Mouse (Mus musculus) limb, embryonic 10.5 days (tissue): ENCODE measurements around the gene Sertad3. TPM values are rescaled to one million over a fixed set of nuclear protein-coding genes. Genes with fewer than 3 reads are reported as not detected.
A peak's percentile ranks its signal among the peaks of the same experiment; 100 is the strongest.

Source experiments
- DNase-seq: peaks from one replicate; pipeline ENCODE4 v3.0.0-alpha.2; 2017; ENCODE audit warnings: low spot score
- H3K27ac ChIP-seq: fragments of 300-500 bp; sonication (generic); 2 replicates; pipeline ENCODE4 v1.5.1; 2016; ENCODE audit warnings: mild to moderate bottlenecking
- H3K27me3 ChIP-seq: fragments of 300-500 bp; sonication (generic); 2 replicates; pipeline ENCODE4 v1.6.1; 2016; ENCODE audit warnings: low read depth, mild to moderate bottlenecking; ENCODE audit not compliant: poor library complexity, severe bottlenecking
- H3K36me3 ChIP-seq: fragments of 300-500 bp; sonication (generic); 2 replicates; pipeline ENCODE4 v1.6.1; 2016; ENCODE audit warnings: mild to moderate bottlenecking, moderate library complexity
- H3K4me1 ChIP-seq: fragments of 300-500 bp; sonication (generic); 2 replicates; pipeline ENCODE4 v1.6.1; 2016
- H3K4me3 ChIP-seq: fragments of 300-500 bp; sonication (generic); 2 replicates; pipeline ENCODE4 v1.5.1; 2016; ENCODE audit warnings: mild to moderate bottlenecking, moderate library complexity
- H3K9me3 ChIP-seq: fragments of 300-500 bp; sonication (generic); replicated peaks from 2 replicates; pipeline ENCODE4 v1.6.1; 2016; ENCODE audit warnings: mild to moderate bottlenecking
- WGBS: fragments of 180-500 bp; shearing (Covaris S2); methylation state at CpG from one replicate; pipeline ENCODE4 v1.1.7; 2016; 5-methylcytosine and 5-hydroxymethylcytosine counted together
- polyA plus RNA-seq: library from polyadenylated mRNA; unstranded; fragments of >200 nt; fragmentation: Nextera tagmentation; extraction: Ambion mirVana; gene quantifications from 2 replicates; pipeline ENCODE4 v1.2.1, GENCODE M21; 2016

Sertad3 gene
- polyA plus RNA-seq, result 20.1 and 29.7 TPM in 2 replicates

GRCm38 (mm10) chr7:27473156-27473834, at the start of gene Sertad3:
Sertad3 (plus strand) TSS chr7:27473768.
- Histone ChIP-seq H3K27ac (peak within 1 kb of the TSS; percentile 91), H3K4me1 (peaks cover 18% of the 10 kb centered on the region), H3K27me3 (no peaks in the 10 kb centered on the region), H3K9me3 (no peaks in the 10 kb centered on the region), H3K36me3 (peaks cover 25% of the 10 kb centered on the region), H3K4me3 (peak within 1 kb of the TSS; percentile 82)
- under 1% methylated on average over 36 of the region's 36 CpGs for WGBS
- peak; percentile 98 for DNase-seq

DNA sequence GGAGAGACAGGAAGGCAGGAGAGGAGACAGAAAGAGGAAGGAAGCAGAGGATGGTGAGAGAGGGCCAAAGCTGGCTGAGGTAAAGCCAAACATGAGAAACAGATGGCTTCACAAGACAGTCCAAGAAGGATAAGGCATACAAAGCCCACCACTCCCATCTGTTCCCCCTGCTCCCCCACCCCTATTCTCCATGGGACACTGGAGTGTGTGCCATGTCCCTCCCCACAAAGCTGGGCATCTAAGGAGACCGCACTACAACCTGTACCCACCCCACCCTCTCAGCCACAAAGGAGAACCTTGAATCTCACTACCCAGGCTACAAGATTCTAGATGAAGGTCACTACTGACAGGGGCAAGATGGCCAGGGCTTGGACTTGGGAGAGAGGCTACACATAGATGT, 46.2 kb upstream of the Sertad3 start:
- no peak for DNase-seq
- no peaks in the 10 kb centered on the region for H3K36me3 ChIP-seq
- peaks cover 7% of the 10 kb centered on the region; the same call in 1 of the 2 replicates for H3K27me3 ChIP-seq
- no peaks in the 10 kb centered on the region for H3K9me3 ChIP-seq
- no peak overlapping the region for H3K4me3 ChIP-seq
- no peak overlapping the region for H3K27ac ChIP-seq
- H3K4me1 ChIP-seq, result no peaks in the 10 kb centered on the region
- WGBS, result 88% methylated on average over 1 of the region's 1 CpGs

DNA sequence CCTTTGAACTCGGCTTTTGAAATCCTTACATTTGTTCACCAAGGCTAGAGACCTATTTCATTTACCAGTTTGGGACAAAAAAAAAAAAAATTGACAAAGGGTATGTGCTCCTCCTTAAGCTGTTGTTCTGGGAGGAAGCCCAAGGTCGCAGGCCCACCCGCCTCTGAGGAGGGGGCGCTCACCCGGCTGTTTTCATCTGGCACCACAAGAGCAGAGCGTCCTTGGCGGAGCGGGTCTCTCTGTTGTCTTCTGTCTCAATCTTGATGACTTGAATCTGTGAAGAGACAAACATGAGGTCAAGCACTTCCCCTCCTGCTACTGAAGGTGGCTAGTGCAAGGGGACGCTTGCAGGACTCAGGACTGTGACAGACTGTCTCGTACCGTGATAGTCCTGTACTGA, 45.6 kb upstream of the Sertad3 start:
- DNase-seq, result no peak
- Histone ChIP-seq H3K4me3 (no peak overlapping the region), H3K9me3 (no peaks in the 10 kb centered on the region), H3K36me3 (no peaks in the 10 kb centered on the region), H3K4me1 (no peaks in the 10 kb centered on the region), H3K27ac (no peak overlapping the region), H3K27me3 (peaks cover 13% of the 10 kb centered on the region)
- WGBS, result 87% methylated on average over 11 of the region's 11 CpGs

GRCm38 (mm10) chr7:27429135-27429534, 44.4 kb upstream of the Sertad3 start:
- no peaks in the 10 kb centered on the region for H3K9me3 ChIP-seq
- no peak overlapping the region for H3K4me3 ChIP-seq
- 63% methylated on average over 2 of the region's 2 CpGs for WGBS
- no peak for DNase-seq
- H3K36me3 ChIP-seq, result no peaks in the 10 kb centered on the region
- peaks cover 4% of the 10 kb centered on the region for H3K4me1 ChIP-seq
- H3K27ac ChIP-seq, result no peak overlapping the region
- H3K27me3 ChIP-seq, result peaks cover 25% of the 10 kb centered on the region

DNA sequence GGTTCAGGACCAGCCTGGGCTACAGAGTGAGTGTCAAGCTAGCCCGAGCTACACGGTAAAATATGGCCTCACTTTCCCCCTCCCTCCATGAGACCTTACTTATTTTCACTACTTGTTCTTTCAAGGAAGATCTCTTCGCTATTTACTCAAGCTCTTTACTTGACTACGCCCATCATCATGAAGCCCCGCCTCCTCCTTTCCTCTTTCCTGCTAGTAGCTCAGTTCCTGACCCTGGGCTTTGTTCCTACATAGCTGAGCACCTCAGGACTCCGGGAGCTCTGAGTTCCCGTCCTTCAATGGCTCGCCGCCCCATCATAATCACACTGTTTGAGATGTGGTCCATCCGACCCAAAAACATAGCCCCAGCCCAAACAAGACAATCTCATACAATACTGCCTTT, 40.2 kb upstream of the Sertad3 start:
- Histone ChIP-seq H3K36me3 (no peaks in the 10 kb centered on the region), H3K4me1 (peaks cover 4% of the 10 kb centered on the region), H3K9me3 (no peaks in the 10 kb centered on the region), H3K4me3 (no peak overlapping the region), H3K27ac (no peak overlapping the region), H3K27me3 (peaks cover 37% of the 10 kb centered on the region)
- DNase-seq, result no peak
- 25% methylated on average over 10 of the region's 10 CpGs for WGBS

DNA sequence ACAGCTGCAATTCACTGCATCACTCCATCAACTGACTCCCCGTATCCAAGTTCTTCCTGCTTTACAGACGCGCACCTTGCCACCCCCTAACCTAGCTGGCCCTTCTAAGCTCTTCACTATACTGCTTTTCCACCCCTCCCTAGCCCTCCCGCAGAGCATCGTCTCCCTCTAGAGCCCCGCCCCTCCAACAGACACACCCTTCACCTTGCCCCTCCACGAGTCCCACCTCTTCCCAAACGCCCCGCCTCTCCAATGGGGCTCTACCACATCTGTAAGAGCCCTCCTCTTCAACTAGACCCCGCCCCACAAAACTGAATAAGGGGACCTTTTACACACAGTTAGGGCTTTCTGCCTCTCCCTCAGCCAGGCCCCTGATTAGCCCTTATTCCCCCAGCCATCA, 39.8 kb upstream of the Sertad3 start:
- Histone ChIP-seq H3K27ac (no peak overlapping the region), H3K4me1 (peaks cover 4% of the 10 kb centered on the region), H3K36me3 (no peaks in the 10 kb centered on the region), H3K27me3 (peaks cover 37% of the 10 kb centered on the region), H3K4me3 (0 out of 2 replicates have a peak overlapping the region, but pooled peaks have one; percentile 8), H3K9me3 (no peaks in the 10 kb centered on the region)
- 11% methylated on average over 10 of the region's 10 CpGs for WGBS
- no peak for DNase-seq

DNA sequence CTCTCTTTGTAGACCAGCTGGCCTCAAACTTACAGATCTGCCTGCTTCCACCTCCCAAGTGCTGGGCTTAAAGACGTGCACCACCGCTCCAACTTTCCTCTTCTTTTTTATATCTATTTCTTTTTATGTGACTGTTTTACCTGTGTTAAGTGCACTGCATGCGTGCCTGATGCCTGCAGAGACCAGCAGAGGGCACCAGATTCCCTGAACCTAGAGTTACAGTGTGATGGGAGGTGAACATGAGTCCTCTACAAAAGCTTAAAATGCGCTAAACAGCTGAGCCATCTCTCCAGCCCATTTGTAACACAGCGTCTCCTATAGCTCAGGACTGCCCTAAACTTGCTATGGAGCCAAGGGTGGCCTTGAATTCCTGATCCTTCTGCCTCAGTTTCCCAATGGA, 36.0 kb upstream of the Sertad3 start:
- Histone ChIP-seq H3K9me3 (0 out of 2 replicates have a peak, but pooled peaks cover 3% of the 10 kb centered on the region), H3K27me3 (peaks cover 29% of the 10 kb centered on the region), H3K27ac (no peak overlapping the region), H3K4me1 (peaks cover 4% of the 10 kb centered on the region), H3K36me3 (no peaks in the 10 kb centered on the region), H3K4me3 (no peak overlapping the region)
- 59% methylated on average over 5 of the region's 5 CpGs for WGBS
- DNase-seq, result peak; percentile 46

DNA sequence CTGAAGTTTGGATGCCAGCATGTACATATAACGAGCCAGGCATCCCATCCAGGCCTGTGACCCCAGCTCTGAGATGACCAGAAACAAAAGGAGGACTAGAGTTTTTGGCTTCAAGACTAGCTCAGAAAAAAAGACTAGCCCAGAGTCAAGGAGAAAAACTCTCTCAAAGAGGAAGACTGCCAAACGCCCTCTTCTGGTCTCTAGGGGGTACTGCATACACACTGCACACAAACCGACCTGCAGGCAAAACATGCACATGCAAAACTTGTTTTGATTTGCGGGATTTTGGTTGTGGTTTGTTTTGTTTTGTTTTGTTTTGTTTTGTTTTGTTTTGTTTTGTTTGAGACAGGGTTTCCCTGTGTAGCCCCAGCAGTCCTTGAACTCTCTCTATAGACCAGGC, 33.6 kb upstream of the Sertad3 start:
- H3K27ac ChIP-seq, result no peak overlapping the region
- WGBS, result 85% methylated on average over 4 of the region's 4 CpGs
- no peak for DNase-seq
- H3K36me3 ChIP-seq, result no peaks in the 10 kb centered on the region
- no peak overlapping the region for H3K4me3 ChIP-seq
- 0 out of 2 replicates have a peak, but pooled peaks cover 3% of the 10 kb centered on the region for H3K9me3 ChIP-seq
- H3K27me3 ChIP-seq, result peaks cover 20% of the 10 kb centered on the region
- H3K4me1 ChIP-seq, result no peaks in the 10 kb centered on the region

DNA sequence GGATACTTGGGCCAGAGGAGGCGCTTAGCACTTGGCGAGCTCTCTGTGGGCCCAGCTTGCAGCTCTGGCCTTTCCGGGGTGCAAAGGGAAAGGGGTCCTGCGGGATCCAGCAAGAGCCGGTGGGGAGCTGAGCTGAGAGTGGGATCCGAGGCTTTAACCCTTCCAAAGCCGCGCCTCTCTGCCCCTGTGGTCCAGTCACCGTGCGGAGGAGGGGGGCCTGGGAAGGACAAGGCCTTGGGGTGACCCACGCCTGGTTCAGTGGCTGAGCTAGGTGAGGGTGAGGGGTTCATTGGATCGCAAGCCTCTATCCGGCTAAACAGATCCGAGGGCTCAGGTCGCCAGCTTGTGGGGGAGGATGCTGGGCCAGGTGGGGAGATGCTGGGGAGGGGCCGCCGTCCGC, 27.5 kb upstream of the Sertad3 start:
- Histone ChIP-seq H3K36me3 (no peaks in the 10 kb centered on the region), H3K27ac (peak overlapping the region; percentile 61), H3K27me3 (peaks cover 49% of the 10 kb centered on the region), H3K4me1 (peaks cover 20% of the 10 kb centered on the region), H3K4me3 (peak overlapping the region; percentile 62), H3K9me3 (no peaks in the 10 kb centered on the region)
- 4% methylated on average over 18 of the region's 18 CpGs for WGBS
- DNase-seq, result peak; percentile 50

DNA sequence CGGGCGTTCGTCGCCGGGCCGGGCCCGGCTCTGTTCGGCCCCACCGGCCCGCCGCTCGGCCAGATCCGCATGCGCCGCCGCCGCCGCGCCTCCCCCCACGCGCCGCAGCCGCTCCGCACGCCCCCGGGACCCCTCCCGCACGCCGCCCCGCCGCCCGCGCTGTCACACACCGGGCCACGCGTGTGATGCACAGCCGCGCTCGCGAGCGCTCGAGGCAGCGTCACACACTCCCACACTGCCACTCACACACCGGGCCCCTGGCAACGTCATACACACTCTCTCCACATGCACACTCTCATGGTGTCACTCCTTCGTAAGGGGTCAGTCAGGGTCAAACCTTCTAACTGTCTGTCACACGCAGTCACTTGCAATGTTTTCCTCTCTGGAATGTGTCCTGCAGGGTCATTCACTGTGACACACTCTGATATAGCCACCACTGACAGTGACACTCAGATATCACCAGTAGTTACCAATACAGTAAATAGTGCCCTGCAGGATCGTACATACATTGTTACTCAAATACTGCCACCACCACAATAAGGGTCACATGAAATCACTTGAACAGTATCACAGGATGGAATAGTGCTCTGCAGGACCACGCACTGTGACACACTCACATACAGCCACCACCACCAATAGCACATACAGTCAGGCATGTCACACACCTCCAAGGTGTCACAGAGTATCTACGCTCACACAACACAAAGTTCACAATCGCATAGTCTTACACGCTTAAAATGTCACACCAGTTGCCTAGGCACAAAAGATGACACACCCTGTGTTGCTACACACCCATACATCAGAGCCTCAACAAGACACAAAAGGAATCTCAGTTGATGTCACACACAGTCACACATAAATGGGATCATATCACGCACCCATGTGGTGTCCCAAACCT, 26.8 kb upstream of the Sertad3 start:
- no peaks in the 10 kb centered on the region for H3K9me3 ChIP-seq
- peaks cover 20% of the 10 kb centered on the region for H3K4me1 ChIP-seq
- 8% methylated on average over 53 of the region's 53 CpGs for WGBS
- peaks cover 49% of the 10 kb centered on the region for H3K27me3 ChIP-seq
- H3K4me3 ChIP-seq, result peak overlapping the region; percentile 62
- peak overlapping the region; percentile 61 for H3K27ac ChIP-seq
- DNase-seq, result peak; percentile 39
- H3K36me3 ChIP-seq, result no peaks in the 10 kb centered on the region

DNA sequence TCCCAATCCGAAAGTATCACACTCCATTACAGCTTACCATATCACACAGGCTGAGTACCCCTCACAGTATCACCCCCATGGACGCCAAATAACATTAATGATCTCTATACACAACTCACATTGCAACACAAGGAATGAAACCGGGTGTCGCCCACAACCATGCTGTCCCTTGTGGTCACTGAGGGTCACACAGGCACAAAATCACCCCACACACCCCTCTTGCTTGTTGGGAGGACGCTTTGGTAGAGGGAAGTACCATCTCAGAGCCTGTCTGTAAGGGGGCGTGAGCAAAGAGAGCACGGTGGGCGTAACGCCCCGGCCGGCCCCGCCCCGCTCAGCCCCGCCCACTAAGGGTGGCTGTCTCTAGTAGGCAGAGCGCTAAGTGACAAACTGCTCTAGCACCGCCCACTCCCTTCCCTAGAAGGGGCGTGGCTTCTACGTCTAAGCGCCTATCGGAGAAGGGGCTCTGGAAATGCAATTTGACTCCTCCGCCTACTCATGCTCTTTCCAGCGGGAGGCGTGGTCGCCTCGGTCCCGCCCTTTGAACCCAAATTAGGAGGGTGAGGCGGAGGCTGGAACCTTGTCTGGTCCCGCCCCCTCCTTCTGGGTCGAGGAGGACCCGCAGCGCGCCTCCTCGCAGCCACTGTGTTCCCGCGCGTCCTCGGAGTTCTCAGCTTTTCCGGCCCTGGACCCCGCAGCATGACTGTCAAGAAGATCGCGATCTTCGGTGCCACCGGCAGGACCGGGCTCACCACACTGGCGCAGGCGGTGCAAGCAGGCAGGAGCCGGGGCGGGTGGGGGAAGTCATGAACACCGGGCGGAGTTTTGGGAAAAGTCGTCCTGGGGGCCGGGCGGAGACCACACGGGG, 25.9 kb upstream of the Sertad3 start, which contains the start of the genes Sptbn4 and Blvrb:
Sptbn4 (minus strand) TSS at position 268 of the 868 bp plus-strand sequence.
Blvrb (plus strand) TSS at position 560 of the 868 bp plus-strand sequence.
- Histone ChIP-seq H3K27me3 (peaks cover 49% of the 10 kb centered on the region), H3K4me3 (peak within 1 kb of the TSS; percentile 62), H3K27ac (peak within 1 kb of the TSS; percentile 61), H3K4me1 (peaks cover 20% of the 10 kb centered on the region), H3K36me3 (no peaks in the 10 kb centered on the region), H3K9me3 (no peaks in the 10 kb centered on the region)
- WGBS, result 1% methylated on average over 54 of the region's 54 CpGs
- peak; percentile 93 for DNase-seq
